Mouse (Mus musculus) stomach, embryonic 14.5 days (tissue): ENCODE data around the gene Hoxd10. TPM values are rescaled to one million over a fixed set of nuclear protein-coding genes. Genes with fewer than 3 reads are reported as not detected.

ENCODE experiments used
- ATAC-seq: fragments of 200-750 bp; cut with Nextera tagmentation; 2 replicates; pipeline ENCODE4 v1.8.0; 2017; ENCODE audit warnings: low read depth, moderate TSS enrichment; ENCODE audit not compliant: insufficient number of reproducible peaks, insufficient read depth, low FRiP score
- H3K27ac ChIP-seq: fragments of 300-500 bp; sonication (generic); 2 replicates; pipeline ENCODE4 v1.5.1; 2014; ENCODE audit warnings: mild to moderate bottlenecking, low read length, moderate library complexity, mixed read lengths
- H3K27me3 ChIP-seq: fragments of 300-500 bp; sonication (generic); 2 replicates; pipeline ENCODE4 v1.6.1; 2014; ENCODE audit warnings: low read length, control low read depth, mixed read lengths; ENCODE audit not compliant: control insufficient read depth, insufficient read depth
- H3K36me3 ChIP-seq: fragments of 300-500 bp; sonication (generic); 2 replicates; pipeline ENCODE4 v1.6.1; 2014; ENCODE audit warnings: mild to moderate bottlenecking, control low read depth, low read length, moderate library complexity, mixed read lengths; ENCODE audit not compliant: control insufficient read depth, insufficient read depth
- H3K4me1 ChIP-seq: fragments of 300-500 bp; sonication (generic); 2 replicates; pipeline ENCODE4 v1.6.1; 2014; ENCODE audit warnings: low read length, control low read depth, mixed read lengths; ENCODE audit not compliant: control insufficient read depth, insufficient read depth
- H3K4me2 ChIP-seq: fragments of 300-500 bp; sonication (generic); replicated peaks from 2 replicates; pipeline ENCODE4 v1.6.1; 2014; ENCODE audit warnings: low read depth, low read length, control low read depth
- H3K4me3 ChIP-seq: fragments of 300-500 bp; sonication (generic); 2 replicates; pipeline ENCODE4 v1.5.1; 2014; ENCODE audit warnings: low read depth, low read length, control low read depth
- H3K9ac ChIP-seq: fragments of 300-500 bp; sonication (generic); replicated peaks from 2 replicates; pipeline ENCODE4 v1.6.1; 2014; ENCODE audit warnings: low read depth, mild to moderate bottlenecking, control low read depth, low read length, moderate library complexity, mixed read lengths
- H3K9me3 ChIP-seq: fragments of 300-500 bp; sonication (generic); 2 replicates; pipeline ENCODE4 v1.6.1; 2016; ENCODE audit warnings: low read depth, low read length, control low read depth; ENCODE audit not compliant: control insufficient read depth
- WGBS: fragments of 180-500 bp; shearing (Covaris S2); extraction: QIAGEN DNeasy Blood & Tissue Kit; methylation state at CpG from one replicate; pipeline ENCODE4 v1.1.7; 2014; 5-methylcytosine and 5-hydroxymethylcytosine counted together
- polyA plus RNA-seq: library from polyadenylated mRNA; unstranded; fragments of >200 nt; fragmentation: Nextera tagmentation; extraction: Ambion mirVana; gene quantifications from 2 replicates; pipeline ENCODE4 v1.2.1, GENCODE M21; 2014

Gene Hoxd10
- polyA plus RNA-seq, 1 experiment from 2014 or later, result not detected

DNA sequence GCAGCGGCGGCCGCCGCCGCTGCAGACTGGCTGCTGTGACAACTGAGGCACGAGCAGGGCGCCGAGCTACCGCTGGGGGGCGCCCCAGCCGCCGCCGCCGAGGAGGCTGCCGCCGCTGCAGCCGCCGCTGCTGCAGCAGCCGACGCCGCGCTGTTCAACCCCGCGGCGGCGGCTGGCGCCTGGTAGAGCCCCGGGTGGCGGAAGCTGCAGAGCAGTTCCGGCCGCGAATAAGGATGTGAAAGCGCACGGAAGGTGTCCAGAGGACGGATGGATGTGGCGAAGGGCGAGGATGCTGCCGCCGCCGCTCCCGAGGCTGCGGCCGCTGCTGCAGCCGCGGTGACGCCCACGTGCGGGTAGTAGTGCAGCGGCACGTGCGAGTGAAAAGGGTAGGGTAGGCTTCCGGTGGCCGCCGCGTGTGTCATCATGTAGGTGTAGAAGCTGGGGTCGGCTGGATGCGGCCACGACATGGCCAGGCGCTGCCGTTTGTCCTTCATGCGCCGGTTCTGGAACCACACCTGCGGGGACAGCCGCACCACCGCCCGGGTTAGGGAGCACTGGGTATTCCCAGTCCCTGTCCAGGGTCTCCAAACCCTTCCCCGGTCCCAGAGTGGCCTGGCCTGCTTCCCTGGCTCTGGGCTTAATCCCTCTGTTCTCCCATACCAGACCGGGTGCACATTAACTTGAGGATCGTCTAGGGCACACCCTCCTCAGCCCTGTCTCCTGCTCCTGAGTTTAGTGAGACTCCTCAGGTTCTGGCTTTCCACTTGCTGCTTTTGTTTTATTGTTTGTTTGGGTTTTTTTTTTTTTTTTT, 35.7 kb upstream of the Hoxd10 start:
- no peak for ATAC-seq
- Histone ChIP-seq H3K27ac (no peak overlapping the region), H3K36me3 (no peaks in the 10 kb centered on the region), H3K4me1 (peaks cover 3% of the 10 kb centered on the region; the same call in 1 of the 2 replicates), H3K4me2 (peak overlapping the region; percentile 47), H3K9ac (no peak overlapping the region), H3K27me3 (peaks cover 59% of the 10 kb centered on the region), H3K9me3 (no peaks in the 10 kb centered on the region), H3K4me3 (peak overlapping the region; percentile 26)
- under 1% methylated on average over 65 of the region's 69 CpGs for WGBS

DNA sequence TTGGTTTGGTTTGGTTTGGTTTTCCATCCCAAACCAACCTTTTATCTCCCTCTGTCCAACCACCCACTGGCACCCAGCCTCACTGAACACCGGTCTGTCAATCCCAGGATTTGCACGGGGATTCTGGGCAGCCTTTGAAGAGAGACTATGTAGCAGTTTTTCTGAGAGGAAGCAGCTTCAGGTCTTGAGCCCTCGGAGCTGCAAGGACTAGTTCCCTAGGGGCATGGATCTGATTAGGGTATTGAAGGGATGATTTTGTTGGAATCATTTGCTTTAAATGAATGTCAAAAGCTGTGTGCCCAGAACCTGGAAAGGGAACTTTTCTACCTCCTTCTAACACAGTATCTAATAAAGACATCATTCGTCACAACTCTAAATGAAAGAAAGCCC, 35.1 kb upstream of the Hoxd10 start:
- Histone ChIP-seq H3K27me3 (peaks cover 61% of the 10 kb centered on the region), H3K9ac (no peak overlapping the region), H3K4me3 (no peak overlapping the region), H3K36me3 (no peaks in the 10 kb centered on the region), H3K9me3 (no peaks in the 10 kb centered on the region), H3K4me2 (no peak overlapping the region), H3K27ac (no peak overlapping the region), H3K4me1 (peaks cover 3% of the 10 kb centered on the region; the same call in 1 of the 2 replicates)
- WGBS, result 2% methylated on average over 4 of the region's 4 CpGs
- no peak for ATAC-seq

DNA sequence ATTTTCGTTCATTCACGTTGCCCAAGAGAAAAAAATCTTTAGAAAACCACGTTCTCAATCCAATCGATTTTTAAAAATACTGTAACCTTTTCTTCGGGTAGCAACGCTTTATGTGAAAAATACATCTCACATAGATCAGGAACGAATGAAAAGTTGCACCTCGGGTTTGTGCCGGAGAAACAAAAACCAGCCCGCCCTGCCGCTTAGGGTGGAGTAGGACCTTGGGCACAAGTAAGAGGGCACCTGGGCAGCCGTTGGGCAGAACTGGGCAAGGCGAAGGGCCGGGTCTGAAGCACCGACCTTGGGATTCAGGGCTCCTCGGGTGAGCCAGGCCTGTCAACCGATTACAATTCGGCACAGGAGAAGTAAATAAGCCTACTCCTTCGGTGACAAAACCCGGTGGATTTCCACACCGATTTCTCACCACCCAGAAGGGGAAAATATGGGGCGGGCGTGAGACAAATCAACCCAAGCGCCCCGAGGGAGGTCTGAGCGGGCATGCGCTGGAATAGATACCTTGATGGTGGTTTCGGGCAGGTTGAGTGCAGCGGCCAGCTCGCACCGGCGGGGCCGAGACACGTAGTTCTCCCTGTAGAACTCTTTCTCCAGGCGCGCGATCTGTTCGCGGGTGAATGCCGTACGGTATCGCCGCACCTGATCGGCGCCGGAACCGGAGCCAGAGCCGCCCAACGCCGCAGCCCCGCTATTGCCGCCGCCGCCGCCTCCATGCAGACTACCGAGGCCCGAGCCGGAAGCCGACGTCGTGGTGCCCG, 34.3 kb upstream of the Hoxd10 start:
- 3% methylated on average over 62 of the region's 62 CpGs for WGBS
- ATAC-seq, result no peak

DNA sequence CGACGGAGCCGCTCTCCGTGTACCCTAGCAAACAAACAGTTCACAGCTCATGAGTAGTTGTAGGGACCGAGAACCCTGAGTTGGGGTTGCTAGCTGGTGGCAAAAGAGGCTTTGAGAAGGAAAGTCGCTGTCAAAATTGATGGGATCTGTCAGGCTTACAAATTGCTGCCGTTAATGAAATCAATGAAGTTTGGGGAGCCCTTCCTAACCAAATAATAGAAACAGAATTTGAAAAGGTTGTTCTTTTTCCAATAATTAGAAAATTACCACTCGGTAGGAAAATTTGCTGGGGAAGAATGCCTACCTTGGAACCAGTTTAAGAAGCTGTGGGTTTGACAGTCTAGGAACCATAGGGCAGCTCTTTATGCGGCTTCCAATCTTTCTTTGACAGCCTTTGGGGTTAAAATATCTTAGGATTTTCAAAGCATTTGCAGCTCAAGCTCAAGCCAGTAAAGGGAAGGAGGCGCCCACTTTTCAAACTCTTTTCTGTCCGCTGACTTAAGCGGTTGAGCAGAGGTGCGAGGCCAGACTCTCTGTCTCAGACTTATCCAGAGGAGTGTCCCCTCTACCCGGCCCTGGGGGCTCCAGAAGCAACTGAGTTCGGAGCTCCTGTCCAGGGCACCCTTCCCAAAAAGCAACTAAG, 33.6 kb upstream of the Hoxd10 start:
- Histone ChIP-seq H3K9me3 (no peaks in the 10 kb centered on the region), H3K27me3 (peaks cover 65% of the 10 kb centered on the region), H3K4me2 (no peak overlapping the region), H3K4me1 (peaks cover 3% of the 10 kb centered on the region; the same call in 1 of the 2 replicates), H3K36me3 (no peaks in the 10 kb centered on the region), H3K27ac (no peak overlapping the region), H3K9ac (no peak overlapping the region), H3K4me3 (peak overlapping the region; percentile 8; the same call in 1 of the 2 replicates)
- under 1% methylated on average over 15 of the region's 15 CpGs for WGBS
- ATAC-seq, result no peak

More for the DNA sequence above, 34.3 kb upstream of the Hoxd10 start:
- peaks cover 61% of the 10 kb centered on the region for H3K27me3 ChIP-seq
- H3K4me2 ChIP-seq, result no peak overlapping the region
- H3K9ac ChIP-seq, result no peak overlapping the region
- 0 out of 2 replicates have a peak overlapping the region, but pooled peaks have one; percentile 8 for H3K4me3 ChIP-seq
- H3K9me3 ChIP-seq, result no peaks in the 10 kb centered on the region
- peaks cover 3% of the 10 kb centered on the region; the same call in 1 of the 2 replicates for H3K4me1 ChIP-seq
- H3K36me3 ChIP-seq, result no peaks in the 10 kb centered on the region
- H3K27ac ChIP-seq, result no peak overlapping the region

DNA sequence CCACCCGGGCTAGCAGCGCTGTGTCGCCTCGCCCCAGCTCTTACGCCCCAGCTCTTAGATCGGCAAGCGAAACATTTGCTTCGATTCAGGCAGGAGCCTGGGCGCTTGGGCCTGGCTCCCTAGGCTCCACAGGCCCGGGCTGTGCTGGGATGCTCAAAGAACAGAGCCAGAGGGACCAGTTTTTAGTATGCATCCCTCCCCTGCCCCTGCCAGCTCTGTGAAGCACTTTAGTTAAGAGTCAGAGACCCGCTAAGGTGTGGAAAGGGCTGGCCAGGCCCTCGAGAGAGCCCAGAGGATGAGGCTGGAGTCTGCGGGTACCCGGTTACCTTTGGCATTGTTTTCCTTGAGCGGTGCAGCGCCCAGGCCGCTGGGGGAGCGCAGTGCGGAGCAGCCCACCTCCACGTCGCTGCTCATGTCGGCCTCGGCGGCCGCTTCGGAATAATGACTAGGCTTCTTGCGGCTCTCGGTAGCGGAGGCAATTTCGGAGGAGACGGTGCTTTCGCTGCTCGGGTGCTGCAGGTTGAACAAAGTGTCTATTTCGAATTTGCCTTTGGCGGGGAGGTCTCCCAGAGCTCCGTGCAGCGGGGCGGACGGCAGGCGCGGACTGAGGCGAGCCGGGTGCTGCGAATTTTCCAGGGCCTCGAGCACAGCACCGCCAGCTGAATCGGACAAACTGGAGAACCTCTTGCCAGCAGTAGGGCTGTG, 32.9 kb upstream of the Hoxd10 start:
- under 1% methylated on average over 47 of the region's 47 CpGs for WGBS
- Histone ChIP-seq H3K36me3 (no peaks in the 10 kb centered on the region), H3K4me3 (peak overlapping the region; percentile 5; the same call in 1 of the 2 replicates), H3K27me3 (peaks cover 72% of the 10 kb centered on the region), H3K9me3 (no peaks in the 10 kb centered on the region), H3K4me2 (no peak overlapping the region), H3K4me1 (peaks cover 3% of the 10 kb centered on the region; the same call in 1 of the 2 replicates), H3K9ac (no peak overlapping the region), H3K27ac (no peak overlapping the region)
- no peak for ATAC-seq

DNA sequence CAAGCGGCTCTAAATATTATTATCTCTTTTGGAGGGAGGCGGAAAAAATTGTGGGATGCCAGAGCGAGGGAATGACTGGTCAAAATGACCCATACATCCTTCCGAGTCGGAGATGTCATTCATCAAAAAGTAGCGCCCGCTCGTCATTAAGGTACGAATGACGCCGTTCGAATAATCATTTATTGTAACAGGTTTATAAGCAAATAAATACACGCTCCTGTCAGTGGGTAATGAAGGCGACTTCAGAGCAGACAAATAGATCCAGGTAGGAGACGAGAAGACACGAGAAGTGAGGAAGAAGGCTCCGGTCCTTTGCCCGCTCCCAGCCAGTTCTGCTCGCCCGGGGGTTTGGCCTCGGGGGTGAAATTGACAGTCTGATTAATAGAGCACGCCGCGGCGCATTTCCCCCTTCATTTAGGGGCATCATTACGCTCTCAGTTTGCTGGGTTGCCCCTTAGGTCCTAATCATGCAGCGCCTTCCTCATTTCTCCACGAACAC, 32.2 kb upstream of the Hoxd10 start, which contains the start of gene Evx2:
TSS of gene Evx2 (minus strand) at position 51 of the 499 bp plus-strand sequence.
- H3K9me3 ChIP-seq, result no peaks in the 10 kb centered on the region
- no peak for ATAC-seq
- no peak within 1 kb of the TSS for H3K4me2 ChIP-seq
- no peak within 1 kb of the TSS for H3K27ac ChIP-seq
- H3K27me3 ChIP-seq, result peaks cover 73% of the 10 kb centered on the region
- H3K4me1 ChIP-seq, result peaks cover 3% of the 10 kb centered on the region; the same call in 1 of the 2 replicates
- H3K36me3 ChIP-seq, result no peaks in the 10 kb centered on the region
- H3K9ac ChIP-seq, result no peak within 1 kb of the TSS
- 2% methylated on average over 28 of the region's 28 CpGs for WGBS
- peak within 1 kb of the TSS; percentile 5; the same call in 1 of the 2 replicates for H3K4me3 ChIP-seq

DNA sequence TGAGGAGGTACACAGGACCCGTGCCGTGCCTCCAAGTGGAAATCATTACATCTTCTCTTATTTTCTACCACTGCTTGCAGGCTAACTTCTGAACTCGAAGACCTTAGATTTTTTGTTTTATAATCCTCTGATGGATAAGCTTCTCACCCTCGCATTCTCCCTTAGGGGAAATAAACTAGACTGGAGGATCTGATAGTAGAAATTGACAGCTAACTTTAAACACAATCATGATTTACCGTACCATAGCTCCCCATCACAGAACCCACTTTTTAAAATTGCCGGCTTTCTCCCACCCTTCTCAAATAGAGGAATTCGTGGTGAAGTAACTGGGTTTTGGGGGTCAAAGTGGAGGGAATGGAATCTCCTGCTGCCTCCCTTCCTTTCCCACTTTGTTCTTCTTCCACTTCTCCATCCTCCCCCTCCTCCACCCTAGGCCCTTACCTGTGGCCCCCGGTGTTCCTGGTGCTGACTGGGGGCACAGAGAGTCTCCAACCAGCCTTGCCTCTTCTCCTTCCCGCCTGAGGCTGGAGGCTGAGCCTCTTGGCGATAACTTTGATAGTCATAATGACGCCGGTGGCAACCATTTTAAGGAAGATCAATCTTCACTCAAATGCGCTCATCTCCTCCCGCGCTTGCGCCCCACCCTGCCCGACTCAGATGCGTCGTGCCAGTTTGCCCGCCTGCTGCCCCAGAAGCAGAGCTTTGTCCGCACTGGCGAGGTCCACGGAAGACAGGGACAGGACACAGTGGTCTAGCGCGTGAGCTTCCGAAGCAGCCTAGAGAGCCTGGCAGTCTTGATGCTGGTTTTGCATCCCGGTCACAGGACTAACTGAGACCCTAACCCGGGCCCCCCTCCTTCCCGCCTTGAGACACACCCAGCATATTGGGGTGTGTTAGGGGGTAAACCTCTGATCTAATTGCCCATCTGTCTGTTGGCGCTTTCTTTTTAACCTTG, 31.0 kb upstream of the Hoxd10 start:
- Histone ChIP-seq H3K9ac (no peak overlapping the region), H3K4me3 (no peak overlapping the region), H3K4me1 (peaks cover 2% of the 10 kb centered on the region; the same call in 1 of the 2 replicates), H3K36me3 (no peaks in the 10 kb centered on the region), H3K27me3 (peaks cover 73% of the 10 kb centered on the region), H3K4me2 (no peak overlapping the region), H3K27ac (no peak overlapping the region), H3K9me3 (no peaks in the 10 kb centered on the region)
- ATAC-seq, result no peak
- 3% methylated on average over 30 of the region's 30 CpGs for WGBS
